8 mouse cellular contexts compared by ENCODE assay signal in genomic region chr17:46680760-46681373, GRCm38 (mm10). TPM values are rescaled to one million over a fixed set of nuclear protein-coding genes. Genes with fewer than 3 reads are reported as not detected.
DNase-seq lines count a peak whose midpoint lies in the region; ATAC-seq and TF ChIP-seq lines count a peak whose summit lies in the region.

Klhdc3 (minus strand) TSS chr17:46680914.

- H3K27me3 ChIP-seq in kidney, embryonic 14.5 days (ENCODE audit: control insufficient read depth, insufficient read depth, low read length), result no peaks in the 10 kb centered on the region
- H3K27me3 ChIP-seq in limb, embryonic 15.5 days, result no peaks in the 10 kb centered on the region

- peak within 1 kb of the TSS; percentile 96 for H3K4me3 ChIP-seq in bone marrow macrophage, adult 2 months (ENCODE audit: insufficient read depth, low read length)
- peak within 1 kb of the TSS; percentile 84 for H3K4me3 ChIP-seq in embryonic fibroblast, embryonic 13.5 days (ENCODE audit: insufficient read depth, low read length)
- H3K4me3 ChIP-seq in kidney, embryonic 14.5 days (ENCODE audit: low read length), result peak within 1 kb of the TSS; percentile 59
- H3K4me3 ChIP-seq in limb, embryonic 15.5 days, result peak within 1 kb of the TSS; percentile 94

- peaks cover 59% of the 10 kb centered on the region for H3K36me3 ChIP-seq in kidney, embryonic 14.5 days (ENCODE audit: control insufficient read depth, insufficient read depth, low read length)
- H3K36me3 ChIP-seq in limb, embryonic 15.5 days, result peaks cover 56% of the 10 kb centered on the region

- peak within 1 kb of the TSS; percentile 75 for H3K27ac ChIP-seq in bone marrow macrophage, adult 2 months (ENCODE audit: insufficient read depth, low read depth, low read length)
- H3K27ac ChIP-seq in embryonic fibroblast, embryonic 13.5 days (ENCODE audit: insufficient read depth, low read length), result peak within 1 kb of the TSS; percentile 62
- H3K27ac ChIP-seq in kidney, embryonic 14.5 days (ENCODE audit: low read depth, low read length), result peak within 1 kb of the TSS; percentile 92
- peak within 1 kb of the TSS; percentile 94 for H3K27ac ChIP-seq in limb, embryonic 15.5 days

- H3K9me3 ChIP-seq in kidney, embryonic 14.5 days (ENCODE audit: control insufficient read depth, low read length), result no peaks in the 10 kb centered on the region
- H3K9me3 ChIP-seq in limb, embryonic 15.5 days, result no peaks in the 10 kb centered on the region

- H3K4me1 ChIP-seq in bone marrow macrophage, adult 2 months (ENCODE audit: control insufficient read depth, insufficient read depth, low read length), result peaks cover 8% of the 10 kb centered on the region
- no peaks in the 10 kb centered on the region for H3K4me1 ChIP-seq in embryonic fibroblast, embryonic 13.5 days (ENCODE audit: control insufficient read depth, insufficient read depth, low read length)
- peaks cover 19% of the 10 kb centered on the region for H3K4me1 ChIP-seq in kidney, embryonic 14.5 days (ENCODE audit: control insufficient read depth, insufficient read depth, low read length)
- peaks cover 24% of the 10 kb centered on the region for H3K4me1 ChIP-seq in limb, embryonic 15.5 days

- ATAC-seq in kidney, embryonic 14.5 days (ENCODE audit: low FRiP score, low TSS enrichment), result peak; percentile 98
- ATAC-seq in limb, embryonic 15.5 days (ENCODE audit: insufficient number of reproducible peaks, low FRiP score, low TSS enrichment, low read depth), result peak; percentile 98

- no peak; the same call in 1 of the 2 replicates for TF ChIP-seq POLR2A in bone marrow macrophage, adult 2 months (IDR thresholded peaks at IDR 0.05; ENCODE audit: borderline replicate concordance, low read depth, low read length)
- peak; percentile 68 for TF ChIP-seq POLR2A in embryonic fibroblast, embryonic 13.5 days (IDR thresholded peaks at IDR 0.05; ENCODE audit: low read depth, low read length)

- H3K4me2 ChIP-seq in kidney, embryonic 14.5 days (replicated peaks; ENCODE audit: low read depth, low read length), result peak within 1 kb of the TSS; percentile 69
- H3K4me2 ChIP-seq in limb, embryonic 15.5 days, result peak within 1 kb of the TSS; percentile 65

- TF ChIP-seq CTCF in bone marrow macrophage, adult 2 months (IDR thresholded peaks at IDR 0.05; ENCODE audit: low read depth, low read length), result no peak
- no peak for TF ChIP-seq CTCF in embryonic fibroblast, embryonic 13.5 days (IDR thresholded peaks at IDR 0.05; ENCODE audit: borderline replicate concordance, insufficient read depth, low read length)

- WGBS in kidney, embryonic 14.5 days, result under 1% methylated on average over 49 of the region's 49 CpGs
- WGBS in limb, embryonic 15.5 days, result under 1% methylated on average over 49 of the region's 49 CpGs

- DNase-seq in A20 (ENCODE audit: low read depth, low spot score), result peak; percentile 99
- peak; percentile 95 to 96 for DNase-seq in heart, adult 9 months (ENCODE audit: low spot score in 2 of 2)
- DNase-seq in monocyte, adult 2 months (ENCODE audit: low read depth in 1 of 2, low spot score in 2 of 2), result peak; percentile 90 to 92
- DNase-seq in spleen, postnatal 36 days (ENCODE audit: low spot score in 2 of 2), result peak; percentile 97 to 99

- peak within 1 kb of the TSS; percentile 72 for H3K9ac ChIP-seq in kidney, embryonic 14.5 days (ENCODE audit: low read depth, low read length)
- H3K9ac ChIP-seq in limb, embryonic 15.5 days, result peak within 1 kb of the TSS; percentile 75

RNA-seq across cellular contexts. Expression of gene Klhdc3, which starts in this region (rescaled TPM):
- polyA plus RNA-seq in bone marrow macrophage, adult 2 months (2012; ENCODE audit: insufficient read depth, insufficient read length, missing spikeins), result 50.3 and 52.9 TPM in 2 replicates
- polyA plus RNA-seq in embryonic fibroblast, embryonic 13.5 days (2011; ENCODE audit: insufficient read length, low read depth, missing spikeins), result 54.6 and 62.1 TPM in 2 replicates
- polyA plus RNA-seq in kidney, embryonic 14.5 days (2014; fragmentation: Nextera tagmentation; extraction: Ambion mirVana), result 91.0 and 110 TPM in 2 replicates
- polyA plus RNA-seq in limb, embryonic 15.5 days (2015; fragmentation: Nextera tagmentation; extraction: Ambion mirVana), result 132 and 156 TPM in 2 replicates

Comparison
In these comparisons a context has a peak if more than half of its experiments do, and no peak if none do; other contexts are left out.
1. Peak in every context shown above with its lines: DNase-seq, ATAC-seq, H3K4me3 ChIP-seq and H3K27ac ChIP-seq.